Mouse (Mus musculus): ENCODE results near the gene Rabepk.

GRCm38 (mm10) chr2:34772252-34773235, 27.2 kb downstream of the Rabepk start:
- TF ChIP-seq GATA1 (IDR thresholded peaks at IDR 0.05; ENCODE audit: borderline replicate concordance, low read length) (no peak), FLI1 (IDR thresholded peaks at IDR 0.05; ENCODE audit: low read length) (no peak)
